Mouse (Mus musculus) adrenal gland, postnatal 36 days (tissue): ENCODE data around the gene Tcn2. TPM values are rescaled to one million over a fixed set of nuclear protein-coding genes. Genes with fewer than 3 reads are reported as not detected.
"Not testable (repeated sequence)": the region's sequence is repeated elsewhere in the genome, so short reads cannot be mapped to it uniquely, and the experiment has no call there.

ENCODE experiments used
- DNase-seq, 2 experiments: peaks; one replicate each; pipeline ENCODE4 v3.0.0; 2021; ENCODE audit warnings: mixed read lengths in 1 of 2
- total RNA-seq, 2 experiments: library from RNA; stranded (reverse); gene quantifications; 2 replicates each; pipeline ENCODE4 v1.2.3; 2021

Tcn2 gene
- total RNA-seq, 2 experiments from 2014 or later, result 131 to 132 TPM

DNA sequence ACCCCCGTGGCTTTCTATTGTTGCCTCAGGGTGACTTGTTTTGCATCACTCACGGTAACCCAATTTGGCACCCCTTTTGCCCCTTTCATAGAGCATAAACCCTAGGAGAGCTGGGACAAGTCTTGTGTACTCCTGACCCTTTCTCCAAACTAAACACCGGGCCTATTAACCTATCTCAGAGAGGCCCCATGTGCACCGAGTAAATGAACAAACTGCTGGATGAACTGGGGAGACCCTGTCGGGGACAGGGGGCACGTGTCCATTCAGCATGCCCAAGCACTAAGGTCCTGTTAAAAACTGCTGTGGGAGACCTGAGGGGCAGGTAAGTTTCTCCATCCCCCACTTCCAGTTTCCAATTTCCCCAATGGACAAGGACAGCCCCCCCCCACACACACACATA lies 1.0 kb downstream of the Tcn2 start:
- DNase-seq, result no peak

DNA sequence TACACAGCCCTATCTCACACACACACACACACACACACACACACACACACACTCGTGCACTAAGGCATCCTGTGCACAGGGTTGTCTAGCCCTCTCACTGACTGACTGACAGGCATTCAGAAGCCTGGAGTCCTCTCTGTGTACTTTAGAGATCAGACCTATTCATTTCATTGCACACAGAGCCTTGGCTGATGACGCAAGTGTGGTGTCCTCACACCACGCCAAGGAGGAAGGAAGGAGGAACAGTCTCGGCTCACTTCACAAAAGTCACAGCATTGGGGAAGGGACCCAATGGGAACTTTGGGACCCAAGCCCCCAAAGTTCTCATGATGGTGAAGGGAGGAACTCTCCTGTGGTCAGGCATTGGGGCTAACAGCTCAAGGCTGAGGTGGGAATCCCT lies 1.9 kb downstream of the Tcn2 start:
- no peak for DNase-seq

DNA sequence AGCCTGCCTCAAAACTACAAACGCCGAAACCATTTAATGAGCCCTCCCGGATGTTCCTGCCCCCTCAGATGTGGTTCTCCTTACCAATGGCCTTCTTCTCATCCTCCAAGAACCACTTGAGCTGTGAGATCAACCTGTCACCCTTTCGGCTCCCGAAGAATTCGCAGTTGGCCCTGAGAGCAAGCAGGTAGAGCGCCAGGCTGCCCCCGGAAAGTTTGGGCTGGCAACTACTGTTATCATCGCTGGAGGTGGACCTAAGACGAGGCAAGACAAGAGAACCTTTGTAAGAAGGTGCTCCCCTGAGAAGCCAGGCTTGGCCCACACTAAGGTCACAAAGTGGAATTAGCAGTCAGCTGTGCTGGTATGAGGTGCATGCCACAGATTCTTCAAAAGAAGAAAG lies 6.0 kb downstream of the Tcn2 start:
- no peak for DNase-seq

DNA sequence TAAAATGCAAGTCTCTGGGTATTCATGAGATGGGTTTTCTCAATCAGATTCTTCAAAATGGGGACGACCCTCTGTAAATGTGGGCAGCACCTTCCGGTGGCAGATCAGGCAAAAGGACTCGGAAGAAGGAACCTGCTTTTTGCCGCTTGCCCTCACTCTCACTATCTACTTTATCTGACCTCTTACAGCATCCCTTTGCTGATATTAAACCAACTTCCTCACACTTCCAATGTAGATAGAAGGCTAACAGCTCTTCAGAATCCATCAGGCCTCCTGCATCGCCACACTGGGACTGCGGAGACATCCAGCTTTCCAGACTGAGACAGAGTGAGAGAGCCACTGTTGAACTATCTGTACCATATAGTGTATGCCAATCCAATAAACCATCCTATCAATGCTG lies 9.2 kb downstream of the Tcn2 start:
- no peak for DNase-seq

DNA sequence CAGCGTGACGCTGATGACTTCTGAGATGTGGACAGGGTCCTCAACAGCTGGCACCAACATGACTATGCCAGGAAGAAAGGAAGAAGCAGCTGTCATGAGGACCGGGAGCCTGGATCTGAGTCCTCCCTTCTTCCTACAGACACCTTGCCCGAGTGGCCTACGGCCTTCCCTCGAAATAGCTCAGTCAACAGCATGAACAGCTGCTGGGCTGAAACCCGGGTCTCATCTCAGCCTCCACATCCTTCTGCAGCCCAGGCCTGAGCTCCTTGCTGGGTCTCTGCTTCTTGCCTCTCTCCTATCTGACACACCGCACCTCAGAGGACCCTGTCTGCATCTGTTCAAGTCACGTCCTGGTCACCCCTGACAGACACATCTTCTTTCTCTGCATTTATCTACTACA lies 9.8 kb downstream of the Tcn2 start:
- no peak for DNase-seq

DNA sequence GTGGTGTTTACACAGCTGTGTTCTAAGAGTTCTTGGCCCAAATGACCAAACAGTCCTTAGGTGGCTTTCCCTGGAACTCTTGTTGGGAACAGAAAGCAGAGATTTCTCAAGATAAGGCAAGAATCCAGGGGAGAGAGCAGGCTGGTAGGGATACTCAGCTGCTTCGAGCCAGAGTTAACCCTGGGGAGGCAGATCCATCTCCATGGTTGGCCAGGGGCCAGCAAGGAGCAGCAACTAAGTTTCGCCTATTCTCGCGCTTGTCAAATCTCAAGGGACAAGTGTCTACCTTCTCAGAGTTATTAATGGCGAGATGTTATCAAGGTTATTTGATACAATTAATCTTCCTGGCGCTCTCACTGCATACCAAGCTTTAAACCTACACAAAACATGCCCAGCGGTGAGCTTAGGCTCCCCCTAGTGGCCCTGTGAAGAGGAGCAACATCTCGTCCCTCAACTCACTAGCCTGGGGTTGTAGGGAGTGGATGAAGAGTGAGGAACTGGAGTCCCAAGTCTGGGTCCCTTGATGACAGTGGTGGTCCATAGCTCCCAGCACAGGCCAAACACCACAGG lies 10.6 kb downstream of the Tcn2 start:
- DNase-seq, result peak; percentile 59 to 76

DNA sequence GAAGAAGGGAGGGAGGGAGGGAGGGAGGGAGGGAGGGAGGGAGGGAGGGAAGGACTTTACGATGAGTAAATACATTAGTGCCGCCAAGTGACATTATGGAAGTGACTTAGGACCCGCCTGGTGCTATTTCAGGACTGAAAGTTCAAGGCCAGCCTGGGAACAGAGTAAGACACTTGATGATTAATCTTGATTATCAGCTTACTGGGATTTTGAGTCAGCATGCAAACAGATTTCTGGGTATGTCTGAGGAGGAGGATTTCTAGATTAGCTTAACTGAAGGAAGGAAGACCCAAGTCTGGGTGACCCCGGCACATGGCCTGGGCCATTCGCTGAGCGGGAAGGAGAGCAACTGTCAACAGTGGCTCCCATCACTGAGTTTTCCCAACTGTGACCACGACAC lies 11.5 kb downstream of the Tcn2 start:
- DNase-seq, result peak; percentile 69 to 70

DNA sequence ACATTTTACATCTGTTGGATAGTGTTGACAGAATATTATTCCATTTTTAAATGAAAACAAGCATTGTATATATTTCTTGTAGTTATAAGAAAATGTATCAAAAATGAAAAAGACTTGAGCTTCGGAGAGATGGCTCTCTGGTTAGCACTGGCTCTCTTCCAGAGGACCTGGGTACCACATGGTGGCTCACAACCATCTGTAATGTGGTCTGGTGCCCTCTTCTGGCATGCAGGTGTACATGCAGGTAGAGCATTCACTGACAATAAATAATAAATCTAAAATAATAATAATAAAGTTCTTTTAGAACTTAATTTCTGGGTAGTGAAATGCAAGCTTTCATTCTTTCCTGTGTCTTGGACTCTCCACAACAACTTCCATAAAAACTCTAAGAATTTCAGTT lies 13.2 kb downstream of the Tcn2 start:
- DNase-seq, result peak in 1 of 2 experiments; percentile 46

DNA sequence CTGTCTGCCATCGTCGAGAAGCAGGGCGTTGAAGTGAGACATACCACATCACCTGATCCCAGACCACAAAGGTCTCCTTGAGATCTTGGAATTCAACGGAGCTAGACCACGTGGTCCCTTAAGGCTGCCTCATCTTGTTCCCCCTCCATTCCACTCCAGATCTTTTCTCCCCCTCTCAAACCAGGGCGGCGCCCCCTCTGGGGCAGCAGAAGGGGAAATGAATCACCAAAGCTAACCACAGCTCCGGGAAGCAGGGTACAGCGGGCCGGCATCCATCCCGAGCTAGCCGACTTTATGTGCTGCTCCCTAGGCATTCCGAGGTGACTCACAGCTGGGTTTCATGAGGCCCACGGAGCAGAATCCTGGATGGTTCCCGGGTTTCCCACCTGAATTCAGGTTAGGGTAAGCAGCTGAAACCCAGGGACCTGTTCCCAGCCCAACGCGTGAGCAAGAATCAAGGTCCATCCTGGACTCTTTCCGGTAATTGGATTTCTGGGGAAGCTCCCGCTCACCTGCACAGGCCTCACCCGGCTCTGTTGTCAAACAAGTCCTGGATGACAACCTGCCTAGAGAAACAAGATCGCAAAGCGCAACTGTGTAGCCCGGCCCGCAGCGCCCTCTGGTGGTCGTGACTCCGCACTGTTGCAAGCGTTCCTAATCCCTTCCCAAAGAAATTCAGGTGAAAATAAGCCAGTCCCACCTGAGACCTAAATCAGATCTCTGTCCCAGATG lies 17.7 kb downstream of the Tcn2 start, which contains the start of gene Slc35e4:
Slc35e4 (minus strand) TSS at position 556 of the 732 bp plus-strand sequence.
- DNase-seq, result peak; percentile 87 to 93

DNA sequence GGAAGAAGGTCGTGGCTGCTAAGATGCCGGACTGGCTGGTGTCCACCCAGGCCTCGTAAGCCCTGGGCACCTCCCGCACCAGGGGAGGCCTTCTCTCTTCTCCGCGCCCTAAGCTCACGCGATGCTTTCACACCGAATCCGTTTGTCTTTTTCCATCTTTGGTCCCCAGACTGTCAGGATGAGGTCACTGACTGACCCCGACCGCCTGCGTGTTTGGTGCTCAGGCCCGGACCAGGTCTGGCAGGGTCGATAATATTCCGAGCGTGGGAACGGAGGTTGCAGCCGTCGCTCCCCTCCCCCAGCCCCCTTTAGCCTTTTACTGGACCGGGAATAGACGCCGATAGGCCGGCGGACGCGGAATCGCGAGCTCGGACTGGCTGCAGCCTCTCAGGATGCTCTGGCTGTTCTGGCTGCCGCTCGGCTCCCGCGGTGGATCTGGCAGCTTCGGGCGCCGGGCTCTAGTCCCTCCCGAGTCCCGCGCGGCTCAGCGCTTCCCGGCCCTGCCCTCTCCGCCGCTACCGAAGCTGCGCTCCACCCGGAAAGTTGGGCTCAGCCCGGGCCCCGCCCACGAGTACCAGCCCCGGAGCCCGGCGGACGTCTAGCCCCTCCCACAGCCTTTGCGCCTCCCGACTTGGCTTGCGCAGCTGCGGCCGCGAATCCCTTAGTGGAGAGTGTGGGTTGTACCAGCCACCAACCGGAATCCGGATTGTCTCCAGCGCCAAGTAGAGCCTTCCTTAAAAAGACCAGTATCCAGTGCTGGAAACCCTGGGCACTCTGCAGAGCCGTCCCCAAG lies 18.4 kb downstream of the Tcn2 start:
- DNase-seq, result peak; percentile 97 to 99

DNA sequence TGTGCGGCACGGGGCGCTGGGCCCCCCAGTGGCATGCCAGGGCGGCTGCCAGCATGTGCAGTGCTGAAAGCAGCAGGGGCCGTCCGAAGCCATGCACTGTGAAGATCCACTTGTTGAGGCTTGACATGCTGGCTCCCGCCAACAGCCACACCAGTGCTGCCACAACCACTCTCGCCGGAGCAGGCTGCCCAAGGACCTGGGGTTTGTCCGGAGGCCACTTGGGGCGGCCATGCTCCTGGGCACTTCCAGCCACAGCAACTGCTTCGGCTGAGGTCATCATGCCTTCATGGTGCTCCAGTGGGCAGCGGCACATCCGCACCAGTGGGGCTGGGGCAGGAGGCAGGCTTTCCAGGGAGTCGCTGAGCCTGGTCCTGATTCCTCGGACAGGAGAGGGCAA lies 19.1 kb downstream of the Tcn2 start:
- DNase-seq, result peak; percentile 40 to 54

DNA sequence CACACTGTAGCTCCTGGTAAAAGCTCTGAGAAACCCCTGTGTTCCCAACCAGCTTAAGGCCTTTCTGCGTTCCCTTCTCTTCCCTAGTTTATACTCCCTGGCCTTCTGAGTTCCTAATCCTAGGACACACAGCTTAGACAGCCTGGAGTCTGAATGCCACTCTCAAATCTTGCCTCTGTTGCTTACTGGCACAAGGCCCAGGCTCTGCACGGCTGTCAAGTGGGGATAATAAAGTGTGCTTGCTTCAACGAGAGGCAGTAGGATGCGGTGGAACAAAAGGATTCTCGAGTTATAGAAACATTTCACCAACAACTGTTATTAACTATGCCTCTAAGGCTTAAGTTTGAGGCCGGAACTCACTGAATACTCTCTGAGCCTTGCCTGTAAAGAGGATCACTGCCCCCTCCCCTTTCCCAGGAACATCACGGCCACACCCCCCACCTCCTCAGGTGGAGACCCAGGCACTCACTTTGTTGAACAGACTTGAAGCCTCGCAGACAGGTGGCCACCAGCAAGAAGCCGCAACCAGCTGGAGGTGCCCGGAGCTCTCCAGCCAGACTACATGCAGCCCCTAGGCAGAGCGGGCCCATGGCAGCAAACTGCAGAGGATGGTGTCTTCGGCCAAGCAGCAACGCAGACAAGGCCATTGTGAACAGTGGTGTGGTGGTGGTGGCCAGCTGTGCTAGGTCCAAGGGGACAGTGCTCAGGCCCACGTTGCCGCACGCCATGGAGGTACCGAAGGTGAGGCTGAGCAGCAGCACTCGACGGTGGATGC lies 19.7 kb downstream of the Tcn2 start:
- DNase-seq, result peak; percentile 64 to 71

DNA sequence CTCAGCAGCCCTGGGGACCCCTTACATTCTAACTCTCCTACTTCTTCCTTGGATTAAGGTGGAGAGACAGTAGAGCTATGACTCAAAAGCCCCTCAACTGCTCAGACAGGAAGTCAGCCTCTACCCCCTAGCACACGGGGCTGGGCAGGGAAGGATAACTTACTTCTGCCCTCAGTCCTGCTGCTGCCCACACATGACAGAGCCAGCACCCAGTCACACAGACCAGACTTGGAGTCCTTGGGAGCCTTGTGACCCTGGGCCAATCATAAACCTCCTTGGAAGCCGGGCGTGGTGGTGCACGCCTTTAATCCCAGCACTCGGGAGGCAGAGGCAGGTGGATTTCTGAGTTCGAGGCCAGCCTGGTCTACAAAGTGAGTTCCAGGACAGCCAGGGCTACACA lies 20.5 kb downstream of the Tcn2 start:
- not testable (repeated sequence) for DNase-seq

DNA sequence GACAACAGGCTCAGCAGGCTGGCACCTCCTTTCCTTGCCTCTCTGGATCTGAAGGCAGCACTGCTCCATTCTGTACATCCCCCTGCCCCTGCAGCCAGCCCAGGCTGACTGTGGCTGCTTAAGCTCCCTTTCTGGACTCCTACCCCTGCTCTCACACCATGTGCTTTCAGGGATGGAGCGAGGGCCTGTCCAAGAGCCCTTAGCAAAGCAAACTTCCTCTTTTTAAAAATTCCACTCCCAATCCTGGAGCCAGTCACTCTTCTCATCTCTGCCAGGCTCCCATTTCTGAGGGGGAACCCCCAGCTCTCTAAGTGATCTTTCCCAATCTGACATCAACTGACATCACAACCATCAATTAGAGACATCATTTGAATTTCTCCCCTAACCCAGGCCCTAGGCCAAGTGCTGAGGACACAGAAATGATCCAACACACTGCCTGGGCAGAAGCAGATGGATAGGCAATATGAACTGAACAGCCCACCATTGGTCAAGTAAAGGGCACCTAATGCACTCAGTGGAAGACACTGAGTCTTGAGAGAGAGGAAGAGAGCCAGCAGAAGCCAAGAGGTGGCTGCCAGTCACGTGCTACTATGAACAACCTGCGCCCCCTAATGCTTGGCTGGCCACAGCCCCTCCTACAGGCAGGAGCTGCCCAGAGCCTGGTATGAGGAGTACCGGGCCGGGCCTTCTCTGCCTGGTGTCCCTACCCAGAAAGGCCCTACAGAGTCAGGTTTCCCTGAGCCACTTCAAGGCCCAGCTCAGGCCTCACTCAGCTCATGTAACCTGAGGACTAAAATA lies 21.2 kb downstream of the Tcn2 start:
- DNase-seq, result no peak

DNA sequence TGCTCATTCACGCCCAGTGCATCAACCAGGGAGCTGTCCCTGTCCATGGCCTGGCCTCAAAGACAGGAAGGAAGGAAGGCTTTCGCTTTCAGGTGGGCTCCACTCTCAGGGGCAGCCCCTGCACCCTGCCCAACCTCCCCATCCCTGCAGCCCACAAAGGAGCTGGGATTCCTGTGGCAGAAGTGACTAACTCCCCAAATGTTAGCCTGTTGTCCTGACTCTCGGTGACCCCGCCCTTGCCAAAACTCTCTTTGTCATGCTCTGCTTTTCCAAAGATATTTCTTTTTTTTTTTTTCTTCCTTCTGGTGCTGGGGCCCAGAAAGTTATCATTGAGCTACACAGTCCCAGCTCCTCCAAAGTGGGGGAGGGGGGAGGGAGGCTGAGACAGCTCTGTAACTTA lies 22.7 kb downstream of the Tcn2 start:
- DNase-seq, result no peak

DNA sequence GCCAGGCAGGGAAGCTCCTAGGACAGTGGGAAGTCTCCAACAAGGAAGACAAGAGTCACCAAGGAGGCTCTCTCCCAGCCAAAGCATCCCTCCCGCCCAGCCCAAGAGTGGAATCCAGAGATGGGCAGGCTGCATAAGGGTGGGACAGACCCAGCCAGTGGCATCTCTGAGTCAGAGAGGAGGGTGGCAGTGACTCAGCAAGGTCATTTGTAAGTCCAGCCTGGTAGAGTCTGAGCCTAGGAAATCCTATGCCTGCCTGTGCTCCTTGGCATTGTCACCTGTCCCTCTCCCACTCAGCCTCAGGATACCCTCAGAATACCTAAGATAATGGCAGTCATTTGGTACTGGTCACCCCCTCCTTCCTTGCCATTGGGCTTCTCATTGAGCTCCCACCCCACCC lies 26.5 kb downstream of the Tcn2 start:
- peak; percentile 68 to 69 for DNase-seq

DNA sequence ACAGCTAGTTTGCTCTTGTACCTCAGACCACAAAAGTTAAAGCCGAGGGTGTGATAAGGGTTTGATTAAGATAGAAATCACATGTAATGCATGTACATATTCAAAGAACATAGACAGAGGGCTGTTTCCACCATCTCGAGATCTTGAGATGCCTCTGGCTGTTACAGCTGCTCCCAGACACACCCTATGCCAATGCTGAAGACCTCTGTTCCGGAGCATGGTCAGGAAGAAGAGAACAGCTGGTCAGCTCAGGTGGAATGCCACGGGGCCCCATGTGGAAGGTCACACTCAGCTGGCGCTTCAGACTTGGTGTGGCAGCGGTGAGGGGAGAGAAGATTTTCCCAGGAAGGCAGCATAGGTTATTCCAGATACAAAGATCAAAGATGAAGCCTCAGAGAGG lies 27.3 kb downstream of the Tcn2 start:
- no peak for DNase-seq

DNA sequence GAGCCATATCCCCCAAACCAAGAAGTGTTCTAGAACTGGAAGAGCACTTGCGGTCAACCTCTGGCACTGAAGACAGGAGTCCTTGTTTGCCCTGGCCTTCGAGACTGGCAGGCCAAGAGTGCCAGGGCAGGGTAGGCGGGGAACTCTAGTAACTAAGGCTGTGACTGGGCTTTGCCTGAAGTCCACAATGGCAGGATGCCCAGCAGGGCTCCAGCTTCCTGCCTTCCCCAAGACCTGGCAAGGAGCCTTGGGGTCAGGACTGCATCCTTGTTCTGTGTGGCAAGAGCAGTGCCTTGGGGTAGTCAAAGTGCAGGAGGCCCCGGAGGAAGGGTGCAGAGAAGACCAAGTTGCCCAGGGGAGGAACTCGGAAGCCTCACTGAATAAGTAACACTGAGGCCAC lies 28.9 kb downstream of the Tcn2 start:
- peak; percentile 81 to 87 for DNase-seq

DNA sequence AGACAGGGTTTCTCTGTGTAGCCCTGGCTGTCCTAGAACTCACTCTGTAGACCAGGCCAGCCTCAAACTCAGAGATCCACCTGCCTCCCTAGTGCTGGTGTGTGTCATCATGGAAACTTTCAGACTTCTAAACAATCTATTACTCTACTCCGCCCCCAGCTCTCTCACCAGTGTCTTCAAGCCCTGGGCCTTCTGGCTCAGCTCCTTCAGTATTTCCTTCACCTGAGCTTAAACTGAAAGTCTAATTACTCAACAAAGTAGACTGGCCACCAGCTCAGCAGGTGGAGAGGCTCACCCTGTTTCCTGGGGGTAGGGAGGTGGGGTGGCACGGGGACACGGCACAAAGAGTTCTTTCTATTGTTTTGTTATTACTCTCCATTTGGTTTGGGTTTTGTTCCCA lies 29.4 kb downstream of the Tcn2 start:
- DNase-seq, result no peak

DNA sequence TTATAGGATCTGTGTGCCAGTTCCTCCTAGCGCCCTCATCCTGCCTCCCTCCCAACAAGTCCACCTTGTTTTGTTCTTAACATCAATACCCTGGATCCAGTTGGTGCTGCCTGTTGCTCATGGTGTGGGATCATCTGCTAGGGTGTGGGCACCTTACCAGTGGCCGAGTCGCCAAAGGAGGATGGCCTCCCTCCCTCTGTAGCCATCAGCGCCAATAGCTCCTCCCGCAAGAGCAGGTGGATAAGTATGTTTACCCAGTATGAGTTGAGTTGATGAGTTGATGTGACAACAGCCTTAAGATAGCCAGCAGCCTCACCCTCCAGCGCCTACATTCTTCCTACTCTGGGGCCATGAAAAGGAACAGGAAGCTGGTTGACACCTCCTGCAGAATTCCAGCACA lies 31.7 kb downstream of the Tcn2 start:
- DNase-seq, result no peak

DNA sequence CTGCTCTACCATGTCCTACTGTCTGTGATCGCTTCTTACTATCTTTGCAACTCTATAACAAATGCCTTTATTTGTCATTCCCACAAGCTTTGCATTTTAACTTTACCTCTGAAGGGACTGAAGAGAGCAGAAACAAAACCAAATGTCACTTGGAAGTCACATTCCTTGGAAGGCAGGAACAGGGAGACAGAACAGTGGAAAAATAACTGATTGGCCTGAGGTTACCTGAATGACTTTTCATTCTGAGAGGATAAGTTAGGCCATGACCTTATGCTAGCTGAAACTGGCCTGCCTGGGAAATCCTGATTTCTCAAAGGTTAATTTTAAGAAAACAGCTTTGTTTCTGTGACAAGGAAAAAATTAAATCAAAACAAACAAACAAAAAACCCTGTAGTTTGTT lies 36.0 kb downstream of the Tcn2 start:
- no peak for DNase-seq

DNA sequence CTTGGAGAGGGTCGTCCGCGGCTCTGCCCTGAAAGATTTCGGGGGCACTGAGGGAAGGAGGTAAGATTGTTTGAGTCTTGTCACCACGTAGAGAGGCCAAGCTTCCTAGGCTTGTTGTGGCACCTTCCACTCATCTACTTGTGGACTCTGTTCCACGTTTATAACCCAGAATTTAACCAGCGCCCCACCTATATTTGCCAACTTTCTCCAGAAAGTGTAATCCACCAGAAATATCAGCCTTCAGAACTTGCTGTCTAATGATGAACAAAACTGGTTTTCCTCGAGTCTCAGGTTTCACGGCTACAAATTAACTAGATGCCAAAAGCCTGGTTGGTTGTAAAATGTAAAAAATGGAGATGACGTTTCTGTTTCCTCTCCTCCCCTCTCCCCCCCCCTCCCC lies 36.5 kb downstream of the Tcn2 start:
- DNase-seq, result no peak
